Mouse (Mus musculus) left cerebral cortex, adult 11 months (tissue): Measurements from ENCODE around the gene Pik3ip1.

Experiments
- DNase-seq: peaks from one replicate; pipeline ENCODE4 v3.0.0; 2022; ENCODE audit warnings: low spot score

The Pik3ip1 gene

DNA sequence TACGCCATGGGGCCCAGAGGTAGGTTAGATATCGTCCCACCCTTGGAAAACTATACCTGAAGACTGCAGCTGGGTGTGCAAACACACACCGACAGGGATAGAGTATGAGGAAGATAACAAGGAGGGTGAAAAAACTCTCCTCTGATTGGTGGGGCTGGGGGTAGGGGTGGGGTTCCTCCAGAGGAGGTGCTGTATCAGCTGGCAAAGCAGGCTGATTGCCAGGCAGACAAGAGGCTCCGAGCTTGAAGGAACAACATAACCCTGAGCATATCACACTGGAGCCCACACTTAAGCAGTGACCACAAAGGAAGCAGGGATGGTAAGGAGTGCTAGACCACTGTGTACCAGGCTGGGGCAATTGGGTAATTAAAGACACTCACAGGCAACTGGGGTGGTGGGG is 49.2 kb downstream of the Pik3ip1 start:
- no peak for DNase-seq

DNA sequence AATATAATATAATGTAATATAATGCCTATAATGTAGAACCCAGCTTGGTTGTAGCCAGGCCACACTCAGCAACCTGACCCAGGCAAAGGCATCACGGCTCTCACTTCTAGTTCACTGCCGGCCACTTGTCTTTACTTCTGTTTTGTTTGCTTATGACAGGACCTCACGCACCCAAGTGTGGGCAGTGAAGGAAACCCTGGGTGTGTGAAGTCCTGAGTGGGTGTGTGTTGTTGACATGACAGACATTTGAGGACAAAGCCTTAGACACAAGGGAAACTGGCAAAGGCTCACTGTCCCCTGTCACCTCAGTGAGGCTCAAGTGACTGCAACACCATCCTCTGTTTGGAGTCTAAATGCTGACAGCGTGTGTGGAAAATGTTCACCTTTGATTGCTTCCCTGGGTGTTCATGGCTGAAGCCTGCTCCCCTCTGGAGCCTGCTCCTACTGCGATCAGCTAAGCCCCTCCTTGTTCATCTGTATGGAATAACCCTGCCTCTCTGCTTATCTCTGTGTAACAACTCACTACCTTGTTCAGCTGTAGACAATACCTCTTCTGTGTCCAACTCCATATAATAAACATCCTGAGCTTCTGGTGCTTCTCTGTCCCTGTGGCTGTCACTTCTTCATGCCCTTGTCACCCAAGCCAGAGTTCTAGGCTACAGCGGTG is 51.1 kb downstream of the Pik3ip1 start:
- DNase-seq, result no peak

DNA sequence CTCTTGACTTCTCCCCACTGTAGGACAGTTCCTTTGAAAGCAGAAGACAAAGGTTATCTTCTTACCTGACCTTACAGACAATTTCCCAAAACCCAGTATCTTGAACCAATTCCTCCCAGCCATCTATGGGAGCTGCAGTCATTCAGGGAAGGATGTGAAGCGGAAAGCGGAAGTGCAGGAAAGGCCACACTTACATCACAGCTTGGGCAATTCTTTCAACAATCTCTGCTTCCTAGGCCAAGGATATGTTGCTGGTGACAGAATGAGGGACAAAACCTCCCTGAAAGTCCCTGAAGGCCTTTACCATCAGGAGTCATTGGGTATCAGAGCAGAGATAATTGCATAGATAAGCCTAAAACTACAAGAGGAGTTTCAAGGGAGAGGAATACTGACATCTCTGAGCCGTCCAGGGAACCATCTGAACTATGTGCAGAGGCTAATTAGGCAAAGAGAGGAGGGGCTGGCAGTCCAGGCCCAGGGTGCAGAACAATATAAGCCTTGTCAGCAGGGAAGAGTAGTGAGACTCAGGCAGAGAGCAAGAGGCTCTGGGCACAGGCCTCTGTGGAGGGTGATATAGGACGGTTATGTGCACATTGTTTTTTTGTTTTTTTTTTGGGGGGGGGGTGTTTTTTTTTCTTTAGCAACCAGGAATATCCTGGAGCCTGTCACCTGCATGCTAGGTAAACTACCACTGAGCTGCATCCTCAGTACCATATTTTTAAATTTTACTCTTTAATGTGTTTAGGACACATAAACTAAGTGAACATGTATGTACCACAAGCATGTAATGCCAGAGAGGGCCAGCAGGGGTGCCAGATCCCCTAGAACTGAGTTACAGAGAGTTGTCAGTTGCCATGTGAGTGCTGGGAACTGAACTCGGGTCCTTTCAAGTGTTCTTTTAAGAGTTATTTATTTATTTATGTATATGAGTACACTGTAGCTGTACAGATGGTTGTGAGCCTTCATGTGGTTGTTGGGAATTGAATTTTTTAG is 52.7 kb downstream of the Pik3ip1 start:
- DNase-seq, result no peak

DNA sequence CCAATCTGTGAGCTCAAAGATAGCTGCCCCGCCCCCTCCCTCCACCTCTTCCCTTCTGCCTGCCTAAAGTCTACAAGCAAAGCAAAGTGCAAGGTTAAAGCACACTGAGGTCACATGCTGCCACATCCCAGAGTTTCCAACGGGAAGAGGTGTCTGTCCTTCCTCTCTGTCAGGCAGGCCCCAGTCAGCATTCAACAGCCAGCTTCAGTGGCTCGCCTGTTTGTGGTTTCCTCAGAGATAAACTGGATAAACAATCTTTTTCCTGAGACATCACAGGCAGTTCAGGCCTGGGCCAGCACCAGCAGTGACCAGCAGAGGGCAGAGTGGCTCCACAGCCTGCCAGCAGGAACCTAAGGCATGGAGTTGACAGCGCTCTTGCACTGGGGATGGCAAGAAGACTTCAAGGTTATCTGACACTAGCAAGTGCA is 56.8 kb downstream of the Pik3ip1 start:
- peak; percentile 77 for DNase-seq

DNA sequence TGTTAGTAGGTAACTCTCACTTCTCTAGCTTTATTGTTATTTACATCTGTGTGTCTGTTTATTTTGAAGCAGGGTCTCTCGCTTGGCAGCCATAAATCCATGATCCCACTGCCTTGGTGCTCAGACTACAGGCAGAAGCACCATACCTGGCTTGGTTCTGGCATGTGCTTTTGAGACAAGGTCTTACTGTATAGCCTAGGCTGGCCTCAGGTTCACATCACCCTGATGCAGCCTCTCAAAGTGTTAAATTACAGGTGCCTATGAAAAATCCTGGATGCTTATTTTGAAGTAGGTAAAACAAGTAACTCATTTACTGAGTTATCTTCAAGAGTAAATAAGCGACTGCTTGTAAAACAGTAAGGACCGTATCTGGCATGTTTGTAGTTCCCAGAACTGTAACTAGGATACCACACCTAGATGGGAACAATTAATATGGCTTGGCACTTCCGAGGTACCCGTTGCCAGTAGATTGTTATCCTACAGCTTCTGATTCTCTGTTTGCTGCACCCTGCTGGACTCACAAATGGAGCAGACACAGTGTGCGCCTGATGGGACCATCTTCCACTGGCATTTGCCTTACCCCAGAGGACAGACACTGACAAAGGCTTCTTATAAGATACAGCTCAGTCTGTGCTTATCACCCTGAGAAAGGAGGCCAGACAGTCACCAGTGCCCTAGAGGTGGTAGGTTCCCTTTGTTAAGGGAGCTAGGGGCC is 57.4 kb downstream of the Pik3ip1 start:
- DNase-seq, result no peak

DNA sequence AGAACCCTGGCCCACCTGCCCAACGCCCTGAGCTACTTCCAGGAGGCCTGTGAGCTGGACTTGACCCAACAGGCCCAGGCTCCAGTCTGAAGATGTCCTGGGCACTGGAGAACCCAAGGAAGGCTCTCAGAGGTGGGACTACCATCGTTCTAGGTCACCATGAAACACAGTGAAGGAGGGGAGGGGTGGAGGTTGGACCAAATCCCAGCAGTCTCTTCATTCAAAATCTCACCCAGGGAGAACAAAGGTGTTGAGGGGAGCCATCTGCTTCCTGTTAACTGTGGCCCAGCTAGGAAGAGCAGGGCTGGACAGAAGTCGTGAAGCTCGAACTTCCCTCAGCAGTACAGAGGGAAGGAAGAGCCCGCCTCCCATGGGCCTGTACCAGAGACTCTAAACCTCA is 59.8 kb downstream of the Pik3ip1 start:
- DNase-seq, result no peak

DNA sequence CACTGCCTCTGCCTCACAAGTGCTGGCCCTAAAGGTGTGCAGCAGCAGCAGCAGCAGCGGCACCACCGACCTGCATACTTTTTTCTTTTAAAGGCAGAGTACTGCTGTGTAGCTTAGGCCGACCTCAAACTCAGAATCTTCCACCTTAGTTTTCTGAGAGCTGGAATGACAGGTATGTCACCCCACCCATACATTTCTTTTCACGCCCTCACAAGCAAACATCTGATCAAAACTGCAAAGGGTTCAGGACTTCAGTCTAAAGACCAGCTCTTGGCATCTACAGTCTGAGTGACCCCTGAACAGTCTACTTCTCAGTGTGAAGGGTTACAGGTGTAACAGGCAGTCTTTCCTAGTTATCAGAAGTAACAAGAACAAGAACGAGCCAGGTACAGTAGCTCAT is 60.6 kb downstream of the Pik3ip1 start:
- DNase-seq, result no peak

DNA sequence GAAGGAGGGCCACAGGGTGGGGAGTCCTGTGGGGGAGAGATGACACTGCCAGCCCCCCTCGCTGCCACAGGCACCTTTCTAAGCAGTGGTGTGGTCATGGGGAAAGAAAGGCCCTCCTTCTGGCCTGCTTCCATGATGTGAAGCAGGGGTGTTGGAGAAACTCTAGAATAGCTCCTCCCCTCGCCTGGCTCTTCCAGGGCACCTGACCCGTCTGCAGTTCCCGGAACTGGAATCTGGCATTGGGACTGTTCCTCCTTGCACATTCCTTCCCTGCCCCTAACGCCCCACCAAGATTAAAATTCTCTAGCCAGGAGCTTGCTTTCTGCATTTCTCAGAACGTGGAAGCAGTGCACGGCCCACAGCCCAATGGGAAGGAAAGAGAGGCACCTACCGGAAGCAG is 62.3 kb downstream of the Pik3ip1 start:
- DNase-seq, result no peak
